Mouse (Mus musculus): ENCODE measurements around the gene Csnk1e. TPM values are rescaled to one million over a fixed set of nuclear protein-coding genes. Genes with fewer than 3 reads are reported as not detected.

Csnk1e gene
- polyA plus RNA-seq, 1 experiment from 2014 or later: 103 TPM

DNA sequence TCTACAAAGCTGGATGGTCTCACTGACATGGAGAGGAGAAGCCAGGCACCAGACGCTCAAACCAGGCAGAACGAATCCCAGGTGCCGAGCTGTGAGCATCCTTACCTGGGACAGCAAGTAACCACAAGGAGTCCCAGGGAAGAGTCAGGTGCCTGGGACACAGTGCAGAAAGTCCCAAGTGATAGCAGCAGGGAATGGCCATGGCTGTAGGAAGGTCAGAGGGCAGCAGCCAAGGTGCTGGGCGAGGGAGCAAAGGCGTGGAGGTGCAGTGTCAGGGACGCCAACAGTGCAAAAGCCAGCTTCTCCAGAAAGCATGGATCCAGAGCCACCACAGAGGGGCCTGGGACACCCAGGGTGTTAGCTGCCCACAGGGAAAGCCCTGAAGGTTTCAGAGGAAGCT, 62.3 kb downstream of the Csnk1e start:
- Histone ChIP-seq H3K27me3 (replicated peaks) (no peaks in the 10 kb centered on the region), H3K36me3 (peaks cover 7% of the 10 kb centered on the region), H3K4me1 (replicated peaks) (peaks cover 94% of the 10 kb centered on the region), H3K4me3 (no peak overlapping the region), H3K9me3 (replicated peaks) (no peaks in the 10 kb centered on the region), H3K4me2 (no peak overlapping the region), H3K27ac (ENCODE audit: poor library complexity, severe bottlenecking) (peak overlapping the region; percentile 95), H3K9ac (no peak overlapping the region)
- no peak for ATAC-seq (ENCODE audit: insufficient number of reproducible peaks, low FRiP score)
- 79% methylated on average over 6 of the region's 6 CpGs for WGBS

DNA sequence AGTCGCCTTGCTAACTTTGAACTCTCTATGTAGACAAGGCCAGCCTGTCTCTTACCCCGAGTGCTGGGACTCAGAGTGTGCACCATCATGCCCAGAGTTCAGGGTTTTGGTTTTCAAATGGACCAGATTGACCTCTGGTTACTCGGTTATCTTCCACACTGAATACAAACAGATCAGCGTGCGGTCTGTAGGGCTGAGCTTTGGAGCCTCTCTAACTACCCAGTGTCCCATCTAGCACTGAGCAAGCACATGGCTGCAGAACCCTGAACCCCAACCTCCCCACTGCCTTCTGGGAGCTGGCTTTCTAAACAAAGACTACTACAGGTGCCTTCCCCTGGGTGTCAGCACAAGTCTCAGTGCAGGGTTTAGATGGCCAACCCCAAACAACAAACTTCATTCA, 62.8 kb downstream of the Csnk1e start:
- 0 out of 2 replicates have a peak overlapping the region, but pooled peaks have one; percentile 50 for H3K9ac ChIP-seq
- H3K36me3 ChIP-seq: peaks cover 4% of the 10 kb centered on the region
- peak overlapping the region; percentile 95 for H3K27ac ChIP-seq (ENCODE audit: poor library complexity, severe bottlenecking)
- no peak for ATAC-seq (ENCODE audit: insufficient number of reproducible peaks, low FRiP score)
- H3K9me3 ChIP-seq (replicated peaks): no peaks in the 10 kb centered on the region
- peaks cover 98% of the 10 kb centered on the region for H3K4me1 ChIP-seq (replicated peaks)
- no peaks in the 10 kb centered on the region for H3K27me3 ChIP-seq (replicated peaks)
- no peak overlapping the region for H3K4me3 ChIP-seq
- H3K4me2 ChIP-seq: no peak overlapping the region
- WGBS: 75% methylated on average over 5 of the region's 5 CpGs

DNA sequence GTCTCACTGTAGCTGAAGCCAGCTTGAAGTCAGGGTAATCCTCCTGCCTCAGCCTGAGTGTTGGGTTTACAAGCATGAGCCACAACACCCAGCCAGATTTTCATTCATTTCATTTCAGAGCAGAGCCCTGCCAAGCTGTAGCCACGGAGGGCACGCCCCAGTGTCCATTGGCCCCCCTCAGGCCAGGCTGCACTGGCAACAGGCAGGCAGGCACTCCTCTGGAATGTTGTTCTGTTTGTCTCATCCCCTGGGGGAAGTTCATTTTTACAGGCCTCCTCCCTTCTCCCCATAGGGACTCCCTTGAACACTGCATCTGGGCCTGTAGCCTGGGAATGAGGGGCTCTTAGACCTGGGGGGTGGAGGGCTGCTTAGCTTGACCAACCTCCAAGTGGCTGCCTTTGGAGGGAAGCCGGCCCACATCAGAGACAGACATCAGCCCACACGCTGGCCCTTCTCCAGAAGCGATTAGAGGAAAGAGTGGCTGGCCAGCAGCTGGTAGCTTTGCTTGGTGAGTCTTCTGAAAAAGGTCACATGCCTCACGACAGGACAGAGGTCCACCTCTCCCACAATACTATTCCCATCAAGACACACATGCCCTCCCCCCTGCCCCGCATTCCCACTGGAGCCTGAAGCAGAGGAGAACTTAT, 63.8 kb downstream of the Csnk1e start:
- Histone ChIP-seq H3K36me3 (no peaks in the 10 kb centered on the region), H3K4me3 (no peak overlapping the region), H3K27ac (ENCODE audit: poor library complexity, severe bottlenecking) (peak overlapping the region; percentile 95), H3K27me3 (replicated peaks) (no peaks in the 10 kb centered on the region), H3K9me3 (replicated peaks) (no peaks in the 10 kb centered on the region), H3K4me1 (replicated peaks) (peaks cover 98% of the 10 kb centered on the region), H3K9ac (peak overlapping the region; percentile 50; the same call in 1 of the 2 replicates), H3K4me2 (peak overlapping the region; percentile 47)
- WGBS: 15% methylated on average over 7 of the region's 7 CpGs
- peak; percentile 75 for ATAC-seq (ENCODE audit: insufficient number of reproducible peaks, low FRiP score)

DNA sequence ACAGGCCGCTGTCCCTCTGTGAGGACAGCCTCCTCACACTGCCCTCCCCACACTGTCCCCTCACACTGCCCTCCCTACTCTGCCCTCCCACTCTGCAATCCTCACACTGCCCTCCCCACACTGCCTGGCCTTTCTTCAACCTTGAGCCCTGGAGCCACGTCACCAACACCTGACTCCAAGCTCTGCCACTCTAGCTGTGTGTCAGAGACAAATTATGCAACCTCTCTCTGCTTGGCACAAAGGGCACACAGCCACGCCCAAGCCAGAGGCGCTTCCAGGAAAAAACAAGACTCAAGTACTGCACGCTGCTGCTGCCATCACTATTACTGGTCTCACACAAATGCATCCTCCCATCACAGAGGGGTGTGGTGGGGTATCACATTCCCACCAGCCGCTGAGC, 64.9 kb downstream of the Csnk1e start:
- Histone ChIP-seq H3K4me1 (replicated peaks) (peaks cover 92% of the 10 kb centered on the region), H3K4me3 (no peak overlapping the region), H3K27ac (ENCODE audit: poor library complexity, severe bottlenecking) (peak overlapping the region; percentile 95; the same call in 1 of the 2 replicates), H3K36me3 (no peaks in the 10 kb centered on the region), H3K9me3 (replicated peaks) (no peaks in the 10 kb centered on the region), H3K9ac (no peak overlapping the region), H3K4me2 (no peak overlapping the region), H3K27me3 (replicated peaks) (no peaks in the 10 kb centered on the region)
- 77% methylated on average over 6 of the region's 6 CpGs for WGBS
- no peak for ATAC-seq (ENCODE audit: insufficient number of reproducible peaks, low FRiP score)

DNA sequence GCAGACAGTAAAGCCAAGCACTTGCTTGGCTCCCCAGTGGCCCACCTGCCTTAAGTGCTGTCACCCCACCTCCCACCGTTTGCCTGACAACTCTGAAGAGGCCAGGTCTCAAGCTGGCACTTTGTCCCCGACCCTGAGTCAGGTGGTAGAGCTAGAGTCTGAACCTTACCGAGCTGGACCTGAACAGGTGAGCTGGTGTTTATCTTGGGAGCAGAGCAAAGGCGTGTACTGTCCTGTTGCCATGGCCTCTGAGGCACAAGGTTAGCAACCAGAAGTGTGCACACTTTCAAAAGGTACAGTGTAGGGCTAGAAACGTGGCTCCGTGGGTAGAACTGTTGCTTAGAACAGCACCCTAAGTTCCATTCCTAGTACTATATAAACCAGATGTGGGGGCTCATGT, 67.2 kb downstream of the Csnk1e start:
- peaks cover 16% of the 10 kb centered on the region for H3K36me3 ChIP-seq
- H3K4me3 ChIP-seq: no peak overlapping the region
- no peak overlapping the region for H3K27ac ChIP-seq (ENCODE audit: poor library complexity, severe bottlenecking)
- H3K9me3 ChIP-seq (replicated peaks): no peaks in the 10 kb centered on the region
- no peak for ATAC-seq (ENCODE audit: insufficient number of reproducible peaks, low FRiP score)
- H3K4me1 ChIP-seq (replicated peaks): peaks cover 73% of the 10 kb centered on the region
- H3K4me2 ChIP-seq: no peak overlapping the region
- 0 out of 2 replicates have a peak overlapping the region, but pooled peaks have one; percentile 29 for H3K9ac ChIP-seq
- no peaks in the 10 kb centered on the region for H3K27me3 ChIP-seq (replicated peaks)
- WGBS: 63% methylated on average over 6 of the region's 6 CpGs

DNA sequence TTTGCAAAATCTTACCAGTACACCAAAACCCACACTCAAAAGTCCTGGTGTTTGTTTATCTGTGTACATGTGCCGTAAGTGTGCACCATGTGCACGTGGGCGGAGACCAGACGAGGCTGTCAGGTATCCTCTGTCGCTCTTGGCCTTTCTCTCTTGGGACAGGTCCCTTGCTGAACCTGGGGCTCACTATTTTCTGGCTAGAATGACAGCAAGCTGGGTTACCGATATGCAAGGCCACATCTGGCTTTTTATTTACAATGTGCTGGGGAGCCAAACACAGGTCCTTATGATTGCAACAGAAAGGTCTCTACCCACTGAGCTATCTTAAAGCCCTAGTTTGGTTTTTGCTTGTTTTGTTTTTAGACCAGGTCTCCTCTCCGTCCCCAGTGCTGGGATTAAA, 67.8 kb downstream of the Csnk1e start:
- H3K9me3 ChIP-seq (replicated peaks): no peaks in the 10 kb centered on the region
- WGBS: 72% methylated on average over 7 of the region's 7 CpGs
- no peak overlapping the region for H3K4me3 ChIP-seq
- 0 out of 2 replicates have a peak overlapping the region, but pooled peaks have one; percentile 19 for H3K27ac ChIP-seq (ENCODE audit: poor library complexity, severe bottlenecking)
- H3K4me1 ChIP-seq (replicated peaks): peaks cover 71% of the 10 kb centered on the region
- no peak for ATAC-seq (ENCODE audit: insufficient number of reproducible peaks, low FRiP score)
- H3K36me3 ChIP-seq: peaks cover 16% of the 10 kb centered on the region
- H3K4me2 ChIP-seq: no peak overlapping the region
- H3K9ac ChIP-seq: no peak overlapping the region
- no peaks in the 10 kb centered on the region for H3K27me3 ChIP-seq (replicated peaks)

DNA sequence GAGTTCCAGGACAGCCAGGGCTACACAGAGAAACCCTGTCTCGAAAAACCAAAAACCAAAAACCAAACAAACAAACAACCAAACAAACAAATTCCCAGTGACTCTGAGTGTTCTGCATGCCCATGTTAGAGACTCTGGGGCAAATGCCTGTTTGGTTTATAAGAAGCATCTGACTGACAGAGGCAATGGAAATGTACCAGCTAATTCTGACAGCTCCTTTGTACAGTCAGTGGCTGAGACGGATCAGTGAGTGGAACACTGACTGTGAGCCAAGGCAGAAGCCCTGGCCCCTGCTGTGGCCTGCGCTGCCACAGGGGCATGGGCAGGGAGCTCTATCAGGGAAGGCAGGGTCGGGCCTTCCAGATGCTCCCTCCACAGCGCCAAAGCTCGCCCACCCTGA, 68.3 kb downstream of the Csnk1e start:
- peaks cover 71% of the 10 kb centered on the region for H3K4me1 ChIP-seq (replicated peaks)

DNA sequence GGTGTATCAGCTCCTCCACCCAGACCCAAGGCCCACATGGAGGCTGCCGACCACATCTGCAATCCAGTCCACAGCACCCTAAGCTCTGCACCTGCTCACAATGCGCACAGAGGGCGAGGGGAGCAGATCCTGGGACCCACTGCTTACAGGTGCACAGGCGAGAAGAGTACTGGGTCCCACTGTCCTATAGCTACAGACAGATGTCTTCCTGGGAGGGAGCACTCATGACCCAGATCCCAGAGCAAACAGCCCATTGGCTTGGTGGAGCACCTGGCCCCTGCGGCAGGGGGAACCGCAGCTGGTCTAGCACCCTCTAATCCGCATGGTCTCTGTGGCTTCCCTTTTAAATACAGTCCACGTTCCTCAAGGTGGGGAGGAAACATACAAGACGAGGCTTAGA, 73.7 kb downstream of the Csnk1e start:
- Histone ChIP-seq H3K4me2 (no peak overlapping the region), H3K4me1 (replicated peaks) (peaks cover 56% of the 10 kb centered on the region), H3K4me3 (no peak overlapping the region), H3K36me3 (peaks cover 35% of the 10 kb centered on the region), H3K9ac (peak overlapping the region; percentile 32; the same call in 1 of the 2 replicates), H3K27me3 (replicated peaks) (no peaks in the 10 kb centered on the region), H3K27ac (ENCODE audit: poor library complexity, severe bottlenecking) (peak overlapping the region; percentile 84), H3K9me3 (replicated peaks) (no peaks in the 10 kb centered on the region)
- 77% methylated on average over 9 of the region's 9 CpGs for WGBS
- ATAC-seq (ENCODE audit: insufficient number of reproducible peaks, low FRiP score): no peak

More for the DNA sequence above, 68.3 kb downstream of the Csnk1e start:
- Histone ChIP-seq H3K9ac (no peak overlapping the region), H3K27me3 (replicated peaks) (no peaks in the 10 kb centered on the region), H3K27ac (ENCODE audit: poor library complexity, severe bottlenecking) (0 out of 2 replicates have a peak overlapping the region, but pooled peaks have one; percentile 19), H3K4me3 (no peak overlapping the region), H3K9me3 (replicated peaks) (no peaks in the 10 kb centered on the region), H3K4me2 (no peak overlapping the region), H3K36me3 (peaks cover 16% of the 10 kb centered on the region)
- WGBS: 51% methylated on average over 6 of the region's 6 CpGs
- ATAC-seq (ENCODE audit: insufficient number of reproducible peaks, low FRiP score): no peak

DNA sequence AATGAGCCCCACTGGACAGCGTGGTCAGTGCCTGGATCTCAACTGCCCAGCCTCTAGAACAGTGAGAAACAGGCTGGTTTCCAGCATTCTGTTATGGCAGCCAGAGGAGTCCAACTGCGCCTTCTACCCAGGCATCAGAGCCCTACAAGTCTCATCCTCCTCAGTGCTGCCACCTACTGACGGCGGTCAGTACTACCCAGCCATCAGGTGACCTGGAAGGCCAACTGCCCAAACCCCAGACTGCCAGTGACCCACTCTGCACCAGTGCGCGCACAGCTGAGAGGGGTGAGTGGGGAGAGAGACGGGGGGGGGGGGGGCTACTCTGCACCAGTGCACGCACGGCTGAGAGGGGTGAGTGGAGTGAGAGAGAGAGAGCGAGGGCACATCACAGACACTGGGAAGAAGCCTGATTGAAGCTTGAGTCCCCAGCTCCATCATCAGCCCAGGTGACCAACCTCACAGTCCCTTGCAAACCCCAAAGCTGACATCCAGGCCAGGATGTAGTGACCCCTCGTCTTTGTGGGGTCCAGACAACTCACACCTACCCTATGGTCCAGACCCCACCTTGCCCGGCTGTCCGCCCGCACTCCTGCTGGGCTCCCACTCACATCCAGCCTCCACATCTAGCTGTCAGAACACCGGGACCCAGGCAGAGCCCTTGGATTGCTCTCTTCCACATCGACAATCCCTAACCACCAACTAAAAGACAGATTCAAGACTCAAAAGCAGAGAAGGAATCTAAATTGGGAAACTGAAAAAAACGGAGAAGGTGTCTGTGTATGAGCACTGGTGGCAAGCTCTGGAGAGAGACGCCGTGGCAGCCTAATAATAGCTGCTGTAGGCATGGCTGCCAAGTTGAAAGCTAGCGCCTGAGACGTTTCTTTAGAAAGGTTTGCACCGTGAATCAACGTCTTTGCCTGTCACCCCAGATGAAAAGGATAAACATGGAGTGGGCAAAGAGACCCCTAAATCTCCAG, 74.6 kb downstream of the Csnk1e start:
- peak overlapping the region; percentile 47 for H3K4me2 ChIP-seq
- peak overlapping the region; percentile 84 for H3K27ac ChIP-seq (ENCODE audit: poor library complexity, severe bottlenecking)
- H3K9me3 ChIP-seq (replicated peaks): no peaks in the 10 kb centered on the region
- 40% methylated on average over 23 of the region's 23 CpGs for WGBS
- no peaks in the 10 kb centered on the region for H3K27me3 ChIP-seq (replicated peaks)
- peak; percentile 40 for ATAC-seq (ENCODE audit: insufficient number of reproducible peaks, low FRiP score)
- H3K4me3 ChIP-seq: no peak overlapping the region
- H3K9ac ChIP-seq: peak overlapping the region; percentile 19; the same call in 1 of the 2 replicates
- peaks cover 44% of the 10 kb centered on the region for H3K36me3 ChIP-seq
- peaks cover 50% of the 10 kb centered on the region for H3K4me1 ChIP-seq (replicated peaks)

DNA sequence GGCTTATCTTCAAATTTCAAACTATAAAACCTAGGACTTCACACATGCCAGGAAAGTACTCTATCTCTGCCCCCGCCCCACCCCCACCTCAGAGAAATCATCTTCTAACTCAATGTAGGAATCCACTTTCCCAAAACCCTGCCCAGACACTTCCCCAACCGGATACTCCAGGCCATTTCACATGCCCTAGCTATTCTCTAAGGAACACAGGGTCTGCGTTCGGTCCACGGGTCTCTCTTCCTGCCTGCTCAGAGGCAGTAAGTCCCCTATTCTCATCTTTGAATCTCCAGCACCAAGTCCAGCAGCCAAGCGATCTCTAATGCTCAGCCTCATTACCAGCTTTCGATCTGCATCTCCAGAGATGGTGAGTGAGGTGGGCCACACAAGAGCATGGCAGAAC, 75.7 kb downstream of the Csnk1e start:
- 88% methylated on average over 7 of the region's 7 CpGs for WGBS
- H3K4me3 ChIP-seq: no peak overlapping the region
- no peak for ATAC-seq (ENCODE audit: insufficient number of reproducible peaks, low FRiP score)
- no peak overlapping the region for H3K4me2 ChIP-seq
- H3K36me3 ChIP-seq: peaks cover 51% of the 10 kb centered on the region
- H3K9ac ChIP-seq: no peak overlapping the region
- peaks cover 50% of the 10 kb centered on the region for H3K4me1 ChIP-seq (replicated peaks)
- H3K9me3 ChIP-seq (replicated peaks): no peaks in the 10 kb centered on the region
- H3K27me3 ChIP-seq (replicated peaks): no peaks in the 10 kb centered on the region
- H3K27ac ChIP-seq (ENCODE audit: poor library complexity, severe bottlenecking): no peak overlapping the region

DNA sequence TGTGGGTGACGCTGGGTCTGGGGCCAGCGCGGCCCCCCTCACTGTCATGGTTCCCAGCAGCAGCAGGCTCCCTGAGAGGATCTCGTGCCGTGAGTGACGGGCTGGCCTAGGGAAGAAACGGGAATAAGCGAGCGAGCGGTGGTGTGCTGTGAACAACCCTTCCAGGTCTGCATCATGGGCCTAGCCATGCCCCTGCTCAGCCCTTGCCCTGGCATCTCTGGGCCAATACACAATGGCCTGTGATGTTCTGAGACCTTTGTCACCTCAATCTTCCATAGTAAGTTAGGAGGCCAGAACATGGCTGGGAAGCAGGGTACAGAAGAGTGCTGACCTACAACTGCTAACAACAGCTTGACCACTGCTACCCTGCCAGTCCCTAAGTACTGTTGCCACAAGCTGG, 76.8 kb downstream of the Csnk1e start:
- Histone ChIP-seq H3K4me3 (no peak overlapping the region), H3K27ac (ENCODE audit: poor library complexity, severe bottlenecking) (no peak overlapping the region), H3K36me3 (peaks cover 51% of the 10 kb centered on the region), H3K9me3 (replicated peaks) (no peaks in the 10 kb centered on the region), H3K4me1 (replicated peaks) (peaks cover 50% of the 10 kb centered on the region), H3K27me3 (replicated peaks) (no peaks in the 10 kb centered on the region), H3K9ac (no peak overlapping the region), H3K4me2 (no peak overlapping the region)
- no peak for ATAC-seq (ENCODE audit: insufficient number of reproducible peaks, low FRiP score)
- 93% methylated on average over 10 of the region's 10 CpGs for WGBS
